Mouse (Mus musculus): ENCODE measurements around the gene Lsm8.
"Not testable (repeated sequence)": the region's sequence is repeated elsewhere in the genome, so short reads cannot be mapped to it uniquely, and the experiment has no call there.

The Lsm8 gene

GRCm38 (mm10) chr6:18848051-18848701, at the start of gene Lsm8:
Lsm8 (plus strand) TSS chr6:18848579.
- CTCF ChIA-PET, result no interaction called here

GRCm38 (mm10) chr6:18800869-18801511, 47.4 kb upstream of the Lsm8 start:
- CTCF ChIA-PET, result no interaction called here

More at GRCm38 (mm10) chr6:18848051-18848701, at the start of gene Lsm8:
- POLR2A ChIA-PET, result interaction anchor here in 3 of 4 experiments (0.6 to 2.2 kb wide), 15 partner anchors 8 to 1155 kb away, joined by 3 to 22 read pairs (median 4); partner anchors contain the start of gene Ankrd7 (in 1 of the 3)

GRCm38 (mm10) chr6:18812623-18813022, 35.8 kb upstream of the Lsm8 start:
- CTCF ChIA-PET, result no interaction called here
- POLR2A ChIA-PET, result no interaction called here

More at GRCm38 (mm10) chr6:18800869-18801511, 47.4 kb upstream of the Lsm8 start:
- POLR2A ChIA-PET, result no interaction called here

GRCm38 (mm10) chr6:18815606-18816005, 32.8 kb upstream of the Lsm8 start:
- POLR2A ChIA-PET, result interaction anchor here in 1 of 4 experiments (0.6 kb wide), 1 partner anchor 84 kb away, joined by 3 read pairs; no protein-coding TSS in a partner anchor
- CTCF ChIA-PET, result no interaction called here

- POLR2A ChIA-PET, result no interaction called here
- CTCF ChIA-PET, result no interaction called here
Measured at GRCm38 (mm10) chr6:18819343-18819742, 29.0 kb upstream of the Lsm8 start.

GRCm38 (mm10) chr6:18820246-18820645, 28.1 kb upstream of the Lsm8 start:
- POLR2A ChIA-PET, result no interaction called here
- CTCF ChIA-PET, result no interaction called here

- ChIA-PET POLR2A (no interaction called here), CTCF (no interaction called here)
Measured at GRCm38 (mm10) chr6:18822812-18823211, 25.6 kb upstream of the Lsm8 start.

GRCm38 (mm10) chr6:18832958-18833357, 15.4 kb upstream of the Lsm8 start:
- CTCF ChIA-PET, result interaction anchor here in 1 of 4 experiments (0.5 kb wide), 1 partner anchor 470 kb away, joined by 4 read pairs; no protein-coding TSS in a partner anchor
- POLR2A ChIA-PET, result no interaction called here

GRCm38 (mm10) chr6:18844529-18844928, 3.9 kb upstream of the Lsm8 start:
- POLR2A ChIA-PET, CTCF ChIA-PET: not testable (repeated sequence)

- CTCF ChIA-PET, POLR2A ChIA-PET: not testable (repeated sequence)
Measured at GRCm38 (mm10) chr6:18845571-18845970, 2.8 kb upstream of the Lsm8 start.

GRCm38 (mm10) chr6:18848702-18849061, 303 bp downstream of the Lsm8 start:
- POLR2A ChIA-PET, result interaction anchor here in 3 of 4 experiments (0.6 to 2.2 kb wide), 14 partner anchors 9 to 1155 kb away, joined by 3 to 22 read pairs (median 4); partner anchors contain the start of gene Ankrd7 (in 1 of the 3)
- CTCF ChIA-PET, result no interaction called here

GRCm38 (mm10) chr6:18855323-18855722, 6.9 kb downstream of the Lsm8 start:
- POLR2A ChIA-PET, result no interaction called here
- CTCF ChIA-PET, result no interaction called here

- CTCF ChIA-PET, result no interaction called here
- POLR2A ChIA-PET, result interaction anchor here in 1 of 4 experiments (1.8 kb wide), 1 partner anchor 8 kb away, joined by 9 read pairs; the partner anchor contains the start of gene Lsm8
Measured at GRCm38 (mm10) chr6:18856487-18857078, 8.2 kb downstream of the Lsm8 start.

- POLR2A ChIA-PET, result interaction anchor here in 1 of 4 experiments (0.9 kb wide), 1 partner anchor 17 kb away, joined by 3 read pairs; the partner anchor contains the start of gene Lsm8
- CTCF ChIA-PET, result no interaction called here
Measured at GRCm38 (mm10) chr6:18866018-18866417, 17.6 kb downstream of the Lsm8 start, which contains the start of gene Ankrd7. Ankrd7 (plus strand) TSS chr6:18866318.

- CTCF ChIA-PET, result no interaction called here
- POLR2A ChIA-PET, result no interaction called here
Measured at GRCm38 (mm10) chr6:18889030-18889429, 40.7 kb downstream of the Lsm8 start.

GRCm38 (mm10) chr6:18894142-18894541, 45.8 kb downstream of the Lsm8 start:
- POLR2A ChIA-PET, result no interaction called here

More at GRCm38 (mm10) chr6:18894142-18894541, 45.8 kb downstream of the Lsm8 start:
- CTCF ChIA-PET, result no interaction called here
